Mouse (Mus musculus): ENCODE measurements around the gene Vwde. TPM values are rescaled to one million over a fixed set of nuclear protein-coding genes. Genes with fewer than 3 reads are reported as not detected.

The Vwde gene
- polyA plus RNA-seq (2015; fragmentation: Nextera tagmentation; extraction: Ambion mirVana), result 0.11 and 0.15 TPM in 2 replicates

GRCm38 (mm10) chr6:13224596-13225227 is at the start of gene Vwde:
Vwde (minus strand) TSS chr6:13224965.

Other genes starting within 250 kb of the Vwde start
- gene Tmem106b, start 155.2 kb downstream of the Vwde start, polyA plus RNA-seq (2015; fragmentation: Nextera tagmentation; extraction: Ambion mirVana), result 38.7 and 43.3 TPM in 2 replicates

Measured in neural tube, postnatal 0 days (tissue).